Mouse (Mus musculus) T-helper 2 cell (primary cell): ENCODE data around the gene Crybg2.

Experiments
- in situ Hi-C: fragments of 300-600 bp; cut with MboI, MseI; formaldehyde crosslinking; loops from one replicate; pipeline ENCODE4 v1.15.1; 2025; ENCODE audit warnings: high pct_unique_total_duplicates

Gene Crybg2

DNA sequence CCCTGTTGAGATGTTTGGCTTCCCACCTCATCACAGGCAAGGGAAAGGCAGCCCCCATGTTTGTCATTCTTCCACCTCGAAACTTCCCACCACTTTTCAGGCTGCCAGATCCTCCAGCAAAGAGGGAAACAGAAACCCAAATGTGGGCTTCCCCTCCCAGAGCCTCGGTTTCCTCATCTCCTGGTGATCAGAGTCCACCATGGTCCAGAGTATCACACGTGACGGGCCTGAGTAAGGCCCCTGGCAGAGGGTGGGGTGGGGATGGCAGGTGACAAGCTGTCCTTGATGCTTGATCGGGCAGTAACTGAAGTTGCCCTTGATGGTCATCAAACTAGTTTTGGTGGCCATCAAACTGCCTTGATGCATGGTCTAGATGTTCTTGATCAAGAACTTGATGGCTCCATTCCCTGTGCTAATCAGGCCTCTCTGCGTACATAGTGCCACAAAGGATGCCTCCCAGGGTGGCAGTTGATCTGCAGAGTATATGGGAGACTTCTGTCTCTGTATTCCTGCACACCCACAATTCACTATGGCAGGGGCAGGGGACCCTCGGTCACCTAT, 33.5 kb downstream of the Crybg2 start:
- in situ Hi-C loops: loop anchor here (5.0 kb wide), 1 partner anchor 33 kb away; the partner anchor contains the start of gene Sh3bgrl3

DNA sequence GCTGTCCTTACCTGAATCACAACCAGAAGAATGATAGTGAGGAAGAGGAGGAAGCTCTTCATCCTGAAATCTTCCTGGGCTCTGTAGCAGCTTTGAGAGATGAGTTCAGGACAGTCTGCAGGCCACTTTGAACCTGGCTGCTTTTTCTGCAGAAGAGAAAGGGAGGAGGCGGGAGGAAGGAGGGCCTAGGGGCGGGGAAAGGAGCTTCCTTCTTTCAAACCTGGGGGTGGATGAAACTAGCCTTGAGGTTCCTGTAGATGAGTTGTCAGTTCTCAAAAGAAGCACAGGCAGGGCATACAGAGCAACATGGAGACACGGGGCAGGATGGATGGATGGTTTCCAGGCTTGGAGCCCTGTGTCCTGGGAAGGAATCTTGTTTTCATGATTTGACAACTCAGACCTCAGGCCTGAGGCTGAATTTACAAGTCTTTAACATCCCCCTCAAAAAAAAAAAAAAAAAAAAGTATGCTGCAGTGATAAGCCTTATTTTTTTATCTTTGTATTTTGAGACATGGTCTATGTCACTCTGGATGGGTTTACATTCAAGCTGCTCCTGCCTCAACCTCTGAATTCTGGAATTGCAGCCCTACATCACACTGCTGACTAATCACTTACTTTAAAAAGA, 34.4 kb downstream of the Crybg2 start, which contains the start of gene Cd52:
TSS of gene Cd52 (minus strand) at position 160 of the 625 bp plus-strand sequence.
- in situ Hi-C loops: loop anchor here (5.0 kb wide), 1 partner anchor 32 kb away; the partner anchor contains the start of gene Sh3bgrl3

DNA sequence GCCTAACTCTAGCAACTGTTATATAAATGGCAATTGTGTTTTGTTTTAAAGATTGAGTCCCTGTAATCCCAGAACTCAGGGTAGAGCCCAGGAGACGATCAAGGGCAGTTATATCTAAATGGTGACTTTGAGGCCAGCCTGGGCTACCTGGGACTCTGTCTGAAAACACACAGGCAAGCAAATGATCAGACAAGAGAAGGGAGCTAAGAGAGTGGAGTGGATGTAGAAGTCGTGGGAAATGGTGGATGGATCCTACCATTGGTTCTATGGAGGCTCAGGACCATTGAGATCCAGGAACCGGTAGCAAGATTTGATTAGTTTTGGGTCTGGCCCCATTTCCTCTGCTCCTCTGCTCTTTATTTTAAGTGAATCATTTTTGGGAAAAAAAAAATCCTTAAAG, 35.5 kb downstream of the Crybg2 start:
- in situ Hi-C loops: no loop called here

DNA sequence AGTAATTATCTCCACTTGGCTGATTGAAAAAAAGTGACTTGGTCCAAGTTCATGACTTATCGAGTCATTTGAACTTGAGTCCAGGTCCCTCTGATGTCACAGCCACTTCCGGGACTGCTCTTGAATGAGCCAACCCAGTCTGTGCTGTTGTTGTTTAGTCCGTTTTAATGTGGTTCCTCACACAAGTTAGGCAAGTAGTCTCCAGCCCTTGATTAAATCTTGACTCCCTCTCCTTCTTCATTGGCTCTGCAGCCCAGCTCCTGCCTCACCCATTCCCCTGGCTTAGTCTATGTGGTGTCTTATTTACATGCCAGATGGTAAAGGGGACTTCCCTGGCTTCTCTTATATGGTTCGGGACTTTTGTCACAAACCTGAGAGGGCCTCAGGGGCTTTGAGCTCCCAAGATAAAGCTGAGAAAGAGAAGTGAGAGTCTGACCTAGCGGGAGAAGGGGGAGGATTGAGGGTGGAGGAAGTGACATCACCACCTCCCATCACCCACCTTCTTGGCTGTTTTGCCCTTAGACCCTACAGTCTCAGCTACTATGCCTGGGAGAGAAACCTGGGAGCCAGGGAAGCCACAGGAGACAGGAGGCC, 36.5 kb downstream of the Crybg2 start:
- in situ Hi-C loops: no loop called here

DNA sequence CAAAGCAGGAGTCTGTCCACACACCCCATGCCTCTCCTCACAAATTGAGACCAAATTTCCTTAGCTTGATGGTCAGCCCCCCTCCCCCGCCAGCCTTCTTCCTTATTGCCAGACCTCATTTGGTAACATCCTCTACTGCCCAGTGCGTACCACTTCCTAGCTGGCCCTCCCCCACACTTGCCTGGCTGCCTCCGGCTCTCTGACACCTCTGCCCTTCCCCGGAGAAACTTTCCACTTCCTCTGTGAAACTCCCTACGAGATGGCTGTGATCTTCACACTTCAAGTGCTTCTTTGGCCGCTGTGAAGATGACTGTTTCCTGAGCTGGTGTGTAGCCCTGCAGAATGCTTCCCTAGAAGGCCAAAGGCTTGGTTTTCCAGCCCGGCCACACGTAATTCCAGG, 38.0 kb downstream of the Crybg2 start:
- in situ Hi-C loops: no loop called here

DNA sequence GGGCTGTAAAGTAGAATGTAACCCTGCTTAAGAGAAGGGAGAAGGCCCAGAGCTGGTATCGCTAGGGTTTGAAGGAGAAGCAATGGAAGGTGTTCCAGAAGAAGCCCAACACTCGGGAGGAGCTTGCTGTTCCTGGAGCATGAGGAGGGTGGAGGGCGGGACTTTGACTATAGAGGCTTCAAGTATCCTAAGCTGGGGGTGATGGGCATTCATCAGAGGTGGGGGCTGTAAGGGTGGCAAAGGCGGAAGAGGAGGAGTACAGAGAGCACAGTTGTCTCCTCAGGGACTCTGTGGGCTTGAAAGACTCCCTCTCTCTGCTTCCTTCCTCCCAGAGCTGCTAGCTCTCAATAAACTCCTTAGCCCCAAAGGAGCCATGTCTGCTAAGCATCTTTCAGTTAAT, 39.6 kb downstream of the Crybg2 start:
- in situ Hi-C loops: loop anchor here (25.0 kb wide), 1 partner anchor 2012 kb away; no protein-coding TSS in a partner anchor

DNA sequence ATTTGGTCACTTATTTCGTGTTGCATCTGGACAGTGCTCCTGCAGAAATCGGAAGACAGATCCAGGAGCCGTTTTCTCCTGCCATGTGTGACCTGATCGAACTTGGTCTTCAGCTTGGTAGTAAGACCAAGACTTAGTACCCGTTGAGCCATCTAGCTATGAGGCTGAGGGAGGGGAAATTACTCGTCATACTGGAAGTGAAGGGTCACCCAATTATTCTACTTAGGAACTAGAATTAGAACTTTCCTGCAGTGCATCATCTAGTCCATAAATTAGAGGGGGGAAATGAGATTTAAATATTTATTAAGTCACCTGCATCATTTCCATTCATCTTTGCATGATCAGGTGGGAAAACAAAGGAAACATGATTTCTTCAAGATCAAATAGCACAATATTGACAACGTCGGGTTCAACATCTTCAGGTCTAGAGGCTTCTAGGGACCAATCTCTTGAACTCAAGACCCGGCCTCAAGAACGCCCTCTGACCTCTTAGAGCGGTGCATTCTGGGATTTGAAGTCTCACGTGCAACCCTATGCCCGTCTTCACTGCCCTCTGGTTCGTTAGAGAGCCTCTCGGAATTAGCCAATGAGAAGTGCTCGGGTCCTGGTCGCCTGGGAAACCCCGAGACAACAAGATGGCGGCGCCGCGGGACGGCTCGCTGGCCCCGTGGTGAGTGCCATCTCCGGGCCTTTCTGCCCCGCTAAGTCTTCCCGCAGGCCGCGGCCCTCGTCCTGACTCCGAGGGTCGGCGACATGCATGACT, 41.5 kb downstream of the Crybg2 start, which contains the start of gene Ubxn11:
TSS of gene Ubxn11 (plus strand) at position 592 of the 763 bp plus-strand sequence.
- in situ Hi-C loops: loop anchor here (25.0 kb wide), 1 partner anchor 2010 kb away; no protein-coding TSS in a partner anchor

DNA sequence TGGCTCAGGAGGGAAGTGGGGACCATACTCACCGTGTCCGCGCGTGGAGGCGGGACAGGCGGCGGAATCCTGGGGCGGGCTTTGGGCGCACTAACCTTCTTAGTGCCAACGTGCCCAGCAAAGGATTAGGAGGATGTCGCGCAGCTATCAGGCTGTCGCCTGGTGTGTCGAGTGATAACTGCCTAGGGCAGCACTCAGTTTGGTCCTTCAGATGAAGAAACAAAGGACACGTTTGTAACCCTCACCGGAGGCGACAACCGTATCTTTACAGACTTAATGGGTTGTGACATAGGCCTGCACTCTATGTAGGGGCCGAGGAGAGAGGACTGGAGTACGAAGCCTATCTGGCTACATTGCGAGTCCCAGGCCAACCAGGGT, 42.1 kb downstream of the Crybg2 start:
- in situ Hi-C loops: loop anchor here (25.0 kb wide), 1 partner anchor 2010 kb away; no protein-coding TSS in a partner anchor

DNA sequence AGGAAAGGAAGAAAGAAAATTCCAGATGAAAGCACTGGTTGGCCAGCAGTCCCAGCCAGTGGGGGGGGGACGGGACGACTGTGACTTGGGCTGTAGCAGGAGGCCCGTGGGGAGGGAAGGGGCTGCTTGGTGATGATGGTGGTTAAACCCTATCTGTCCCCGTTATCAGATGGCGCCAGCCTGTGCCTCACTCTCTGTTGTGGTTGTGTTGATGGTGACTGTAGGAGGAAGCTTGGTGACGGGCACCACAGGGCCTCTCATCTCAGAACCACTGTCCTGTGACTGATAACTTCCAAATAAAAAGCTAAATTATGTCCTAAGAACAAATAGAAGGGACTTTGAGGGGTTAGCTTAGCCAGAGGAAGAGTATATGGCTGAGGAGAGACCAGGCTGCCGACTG, 45.5 kb downstream of the Crybg2 start:
- in situ Hi-C loops: loop anchor here (5.0 to 25.0 kb wide), 2 partner anchors 71 to 2006 kb away; no protein-coding TSS in a partner anchor

DNA sequence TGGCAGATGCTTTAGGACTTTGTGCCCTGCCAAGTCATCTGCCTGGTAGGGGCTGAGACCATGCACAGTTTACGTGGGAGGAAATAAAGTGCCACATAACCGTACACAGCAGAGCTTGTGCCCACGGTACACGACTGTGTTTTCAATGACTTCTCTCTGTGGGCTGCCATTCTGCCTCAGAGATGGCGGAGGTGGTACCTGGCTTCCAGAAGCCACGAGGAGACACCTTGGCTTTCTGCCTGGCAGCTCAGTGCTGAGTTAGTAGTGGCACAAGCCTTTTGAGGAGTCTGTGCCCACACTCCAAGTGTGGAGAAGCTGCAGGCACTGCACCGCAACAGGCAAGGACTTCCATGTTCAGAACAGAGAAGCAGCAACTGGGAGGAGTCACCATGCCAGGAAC, 47.1 kb downstream of the Crybg2 start:
- in situ Hi-C loops: loop anchor here (5.0 to 25.0 kb wide), 2 partner anchors 70 to 2005 kb away; no protein-coding TSS in a partner anchor

DNA sequence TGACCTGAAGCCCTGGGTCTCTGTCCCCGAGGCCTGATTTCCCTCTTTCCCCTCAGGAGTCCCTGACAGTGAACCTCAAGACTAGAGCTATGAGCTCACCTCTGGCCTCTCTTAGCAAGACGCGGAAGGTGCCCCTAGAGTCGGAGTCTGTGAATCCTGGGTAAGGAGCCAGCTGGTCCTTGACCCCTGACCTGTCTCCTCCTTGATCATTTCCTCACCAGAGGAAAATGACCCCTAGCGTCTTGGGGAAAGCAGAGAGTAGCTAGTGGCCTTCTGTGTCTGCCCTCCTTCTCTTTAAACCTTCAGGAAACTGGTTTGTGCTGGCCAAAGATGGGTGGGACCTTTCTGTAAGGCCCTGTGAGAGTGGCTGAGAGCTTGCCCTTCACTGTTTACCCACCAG, 47.6 kb downstream of the Crybg2 start:
- in situ Hi-C loops: loop anchor here (5.0 to 25.0 kb wide), 2 partner anchors 69 to 2004 kb away; no protein-coding TSS in a partner anchor

DNA sequence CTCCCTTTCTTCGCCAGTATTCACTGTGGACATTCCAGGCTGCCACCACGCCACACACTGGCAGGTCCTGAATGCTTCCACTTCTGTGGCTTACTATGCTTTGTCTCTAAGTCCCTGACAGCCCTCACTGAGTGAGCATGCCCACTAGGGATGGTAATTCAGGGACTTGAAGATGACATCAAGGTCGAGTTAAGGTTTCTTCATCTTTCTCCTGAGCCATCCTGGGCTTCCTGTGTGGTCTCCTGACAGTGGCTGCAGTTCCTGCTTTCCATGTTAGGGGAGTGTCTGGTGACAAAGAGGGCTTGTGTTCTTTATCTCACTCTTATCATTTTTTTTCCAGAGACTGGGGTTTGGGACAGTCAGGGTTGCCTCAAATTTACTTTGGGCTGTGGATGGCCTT, 50.0 kb downstream of the Crybg2 start:
- in situ Hi-C loops: loop anchor here (25.0 kb wide), 1 partner anchor 2002 kb away; no protein-coding TSS in a partner anchor

DNA sequence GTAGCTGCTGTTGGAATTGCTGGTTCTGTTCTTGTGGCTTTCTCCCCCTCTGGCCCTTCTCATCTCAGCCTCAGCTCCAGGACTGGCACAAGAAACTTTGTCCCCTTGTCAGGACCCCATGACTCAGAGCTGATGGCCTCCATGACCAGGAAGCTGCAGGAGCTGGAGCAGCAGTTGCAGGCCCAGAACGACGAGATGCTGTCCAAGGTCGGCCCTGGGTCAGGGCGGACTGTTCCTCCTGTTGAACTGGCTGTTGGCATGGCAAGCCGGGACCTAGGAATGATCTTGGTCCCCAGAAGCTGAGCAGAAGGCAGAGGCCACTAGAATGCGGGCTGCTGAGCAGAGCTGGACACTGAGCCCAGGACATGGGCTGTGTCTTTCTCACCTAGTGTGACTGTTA, 51.8 kb downstream of the Crybg2 start:
- in situ Hi-C loops: loop anchor here (25.0 kb wide), 1 partner anchor 2000 kb away; no protein-coding TSS in a partner anchor

DNA sequence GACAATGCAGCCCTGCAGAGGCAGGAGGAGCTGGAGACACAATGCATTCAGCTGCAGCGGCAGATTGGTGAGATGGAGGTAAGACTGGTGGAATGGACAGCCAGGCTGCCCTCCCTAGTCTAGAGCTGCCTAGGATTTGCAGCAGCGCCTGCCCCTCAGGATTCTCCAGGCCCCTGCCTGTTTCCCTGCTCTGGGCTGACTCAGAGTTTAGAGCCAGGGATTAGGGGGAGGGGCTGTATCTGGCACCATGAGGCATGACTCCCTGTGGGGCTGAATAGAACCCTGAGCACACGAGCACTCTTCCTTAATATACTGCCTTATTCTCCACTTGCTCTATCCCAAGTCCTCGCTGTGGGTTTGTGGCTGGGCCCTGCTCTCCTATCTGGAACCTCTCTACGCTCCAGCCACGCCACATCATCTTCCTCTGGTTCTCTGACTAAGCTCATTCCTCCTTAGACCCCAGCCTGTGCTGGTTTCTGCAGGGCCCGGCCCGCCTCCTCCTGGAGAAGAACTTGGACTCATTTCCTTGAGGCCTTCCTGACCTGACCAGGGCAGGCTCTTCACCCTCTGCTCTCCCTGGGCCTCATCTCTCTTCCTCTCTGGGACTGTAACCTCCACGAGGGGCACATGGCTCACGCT, 52.9 kb downstream of the Crybg2 start:
- in situ Hi-C loops: loop anchor here (25.0 kb wide), 1 partner anchor 1999 kb away; no protein-coding TSS in a partner anchor

DNA sequence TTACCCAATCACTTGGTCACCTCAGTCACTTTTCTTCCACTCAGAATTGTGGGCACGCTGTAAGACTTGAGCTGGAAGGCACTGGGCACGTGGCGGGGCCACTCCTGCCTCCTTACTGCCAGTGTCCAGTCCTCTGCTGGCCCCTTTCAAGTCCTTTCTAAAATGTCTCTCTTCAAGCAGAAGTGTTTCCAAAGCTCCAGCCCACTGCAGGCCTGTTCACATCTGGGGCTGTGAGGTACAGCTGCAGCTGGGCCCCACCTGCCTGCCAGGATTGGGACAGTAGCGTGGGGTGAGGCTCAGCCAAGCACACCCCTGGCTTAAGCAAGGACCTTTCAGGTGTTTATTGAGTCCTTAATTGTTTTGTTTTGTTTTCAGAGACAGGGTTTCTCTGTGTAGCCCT, 53.4 kb downstream of the Crybg2 start:
- in situ Hi-C loops: loop anchor here (25.0 kb wide), 1 partner anchor 1998 kb away; no protein-coding TSS in a partner anchor

DNA sequence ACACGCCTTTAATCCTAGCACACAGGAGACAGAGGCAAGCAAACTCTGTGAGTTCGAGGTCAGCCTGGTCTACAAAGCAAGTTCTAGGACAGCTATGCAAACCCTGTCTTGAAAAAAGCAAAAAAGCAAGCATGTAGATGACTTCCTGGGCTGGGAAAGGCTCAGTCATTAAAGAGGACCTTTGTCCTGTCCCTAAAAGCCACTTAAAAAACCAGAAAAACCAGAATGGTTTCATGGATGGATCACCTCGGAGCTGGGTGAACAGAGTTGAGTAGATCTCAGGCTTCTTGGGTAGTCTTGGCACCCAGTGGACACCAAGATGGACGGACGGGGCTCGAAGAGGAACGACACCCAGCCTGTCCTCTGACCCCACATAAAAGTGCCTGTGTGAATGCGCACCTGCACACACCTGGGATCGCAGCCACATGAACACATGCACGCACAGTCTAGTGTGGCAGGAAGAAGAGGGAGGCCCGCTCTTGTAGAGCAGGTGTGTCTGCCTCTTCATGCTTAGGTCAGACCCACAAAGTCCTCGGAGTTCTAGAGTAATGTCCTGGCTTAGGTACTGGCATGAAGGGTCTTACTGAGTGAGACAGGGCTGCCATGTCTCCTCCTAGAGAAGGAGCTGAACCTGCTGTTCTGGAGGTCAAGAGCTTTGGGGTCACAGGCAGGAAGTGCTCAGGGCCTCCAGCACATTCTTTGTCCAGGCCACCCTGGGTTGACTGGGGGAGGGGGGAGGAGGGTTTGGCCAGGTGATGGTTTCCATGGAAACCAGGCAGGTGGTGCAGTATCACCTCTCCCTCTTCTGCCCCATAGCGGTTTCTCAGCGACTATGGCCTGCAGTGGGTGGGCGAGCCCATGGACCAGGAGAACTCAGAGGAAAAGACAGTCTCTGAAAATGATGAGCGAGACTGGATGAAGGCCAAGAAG, 54.9 kb downstream of the Crybg2 start:
- in situ Hi-C loops: loop anchor here (25.0 kb wide), 1 partner anchor 1997 kb away; no protein-coding TSS in a partner anchor

DNA sequence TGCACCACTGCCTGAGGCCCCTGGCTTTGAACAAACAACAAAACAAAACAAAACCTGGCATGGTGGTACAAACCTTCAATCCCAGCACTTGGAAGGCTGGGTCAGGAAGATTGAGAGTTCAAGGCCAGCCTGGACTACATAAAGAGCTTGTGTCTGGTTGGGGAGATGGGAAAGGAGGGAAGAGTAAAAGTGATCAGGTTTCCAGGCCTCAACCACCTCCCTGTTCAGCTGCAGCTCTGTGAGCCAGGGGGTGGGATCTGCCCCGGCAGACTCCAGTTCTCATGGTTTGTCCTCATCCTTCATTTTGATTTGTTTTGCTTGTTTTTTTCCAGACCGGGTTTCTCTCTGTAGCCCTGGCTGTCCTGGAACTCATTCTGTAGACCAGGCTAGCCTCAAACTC, 55.9 kb downstream of the Crybg2 start:
- in situ Hi-C loops: loop anchor here (25.0 kb wide), 1 partner anchor 1996 kb away; no protein-coding TSS in a partner anchor

DNA sequence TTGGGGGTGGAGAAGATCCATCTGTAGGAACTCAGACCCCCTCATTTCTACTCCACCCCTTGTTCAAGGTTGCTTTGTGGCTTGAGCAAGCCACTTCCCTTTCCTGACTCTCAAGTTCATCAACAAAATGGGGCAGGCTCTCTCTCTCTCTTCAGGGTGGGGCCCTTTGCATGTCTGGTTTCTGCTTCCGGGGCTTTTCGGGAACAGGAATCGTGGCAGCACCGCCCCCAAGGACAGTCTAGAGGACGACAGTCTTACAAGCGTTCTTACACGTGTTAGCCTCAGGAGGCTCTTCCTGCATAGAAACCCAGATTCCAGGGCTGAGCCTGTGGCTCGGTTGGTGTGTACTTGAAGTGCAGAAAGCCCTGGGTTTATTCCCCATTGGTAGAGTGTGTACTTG, 56.4 kb downstream of the Crybg2 start:
- in situ Hi-C loops: loop anchor here (25.0 kb wide), 1 partner anchor 1995 kb away; no protein-coding TSS in a partner anchor

DNA sequence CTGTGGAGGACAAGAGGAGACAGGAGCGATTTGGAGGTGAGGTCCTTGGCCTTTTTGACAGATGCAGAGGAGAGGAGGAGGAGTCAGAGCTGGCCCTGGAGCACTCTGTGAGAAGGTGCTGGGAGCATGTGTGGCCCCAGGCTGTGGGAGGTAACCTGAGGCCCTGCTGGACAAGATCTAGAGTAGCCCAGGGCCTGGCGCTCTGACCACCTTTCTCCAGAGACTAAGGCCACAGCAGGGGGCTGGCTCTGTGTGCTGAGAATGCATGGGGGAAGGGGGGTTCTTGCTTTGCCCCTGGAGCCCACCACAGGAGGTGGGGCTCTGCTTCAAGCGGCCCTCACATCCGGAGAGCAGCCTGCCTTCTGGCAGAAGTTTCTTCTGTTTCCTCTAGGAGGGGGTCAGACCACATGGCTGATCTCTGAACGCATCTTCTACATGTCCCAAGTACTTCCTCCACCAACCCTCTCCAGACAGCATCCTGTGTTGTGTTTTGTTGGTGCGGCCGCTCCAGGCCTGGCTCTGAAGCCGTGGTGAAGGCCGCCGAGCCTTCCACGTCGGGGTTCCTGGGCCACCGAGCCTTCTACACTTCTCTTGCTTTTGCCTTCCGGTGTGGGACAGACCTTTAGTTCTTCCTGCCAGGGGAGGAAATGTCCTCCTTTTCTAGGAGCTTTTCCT, 57.6 kb downstream of the Crybg2 start:
- in situ Hi-C loops: loop anchor here (25.0 kb wide), 1 partner anchor 1994 kb away; no protein-coding TSS in a partner anchor
